1 mouse cellular context compared by ENCODE assay signal in the genomic region with DNA sequence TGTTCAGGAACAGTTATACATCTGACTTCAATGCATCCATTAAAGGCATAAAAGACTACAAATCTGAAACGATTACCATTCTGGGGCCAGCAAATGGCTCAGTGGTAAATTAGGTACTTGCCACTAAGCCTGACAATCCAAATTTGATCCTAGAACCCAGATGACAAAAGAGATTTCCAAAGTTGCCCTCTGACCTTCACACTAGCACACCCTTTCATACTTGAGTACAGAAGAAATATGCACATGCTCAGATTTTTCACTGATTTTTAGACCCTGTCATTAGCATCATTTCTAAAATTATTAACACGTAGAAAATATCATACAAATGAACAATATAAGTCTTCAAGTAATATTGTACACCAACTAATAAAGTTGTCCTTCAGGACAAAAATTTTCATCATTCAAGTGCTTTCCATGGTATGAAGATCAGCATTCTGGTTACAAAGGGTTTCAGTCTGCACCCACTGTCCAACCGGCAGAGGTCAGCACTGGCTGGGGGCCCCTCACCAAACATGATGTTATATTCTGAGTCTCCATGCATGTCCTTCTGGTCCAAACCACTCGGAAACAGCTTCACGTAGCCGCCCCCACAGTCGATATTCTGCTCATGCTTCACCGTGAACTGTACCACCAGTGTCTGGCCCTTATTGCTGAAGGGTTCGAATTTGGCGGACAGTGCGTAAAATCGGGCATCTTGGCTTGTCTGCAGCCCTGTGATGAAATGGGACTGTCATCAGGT.
TF ChIP-seq lines count a peak whose summit lies in the region.

No protein-coding gene starts in this region.

TF ChIP-seq in ES-E14, 5 proteins besides CTCF, POLR2A, EP300 and RAD21:
- TF ChIP-seq HCFC1 (IDR thresholded peaks at IDR 0.05; ENCODE audit: borderline replicate concordance, insufficient read depth, low read length) (no peak), CHD2 (IDR thresholded peaks at IDR 0.05; ENCODE audit: low read depth, low read length) (no peak)
